Mouse (Mus musculus): ENCODE measurements around the gene Smagp. TPM values are rescaled to one million over a fixed set of nuclear protein-coding genes. Genes with fewer than 3 reads are reported as not detected.

Smagp gene
- total and polyA plus RNA-seq, 3 experiments, result 2.7 TPM; not detected in 1

GRCm38 (mm10) chr15:100574378-100574777, 62.4 kb downstream of the Smagp start:
- ATAC-seq (ENCODE audit: extremely low read depth, insufficient number of reproducible peaks, low FRiP score, poor library complexity, severe bottlenecking) (no peak), DNase-seq (ENCODE audit: low spot score) (no peak)
- TF ChIP-seq POLR2AphosphoS5 (IDR thresholded peaks at IDR 0.05; ENCODE audit: insufficient replicate concordance, low read depth, low read length) (no peak), TAL1 (conservative IDR thresholded peaks at IDR 0.05; ENCODE audit: low read depth, low read length) (no peak), GATA2 (IDR thresholded peaks at IDR 0.05; ENCODE audit: borderline replicate concordance, low read depth, low read length) (no peak), GATA1 (IDR thresholded peaks at IDR 0.05; ENCODE audit: borderline replicate concordance, low read length) (no peak), CTCF (IDR thresholded peaks at IDR 0.05; ENCODE audit: low read depth, low read length) (no peak)
- no peaks in the 10 kb centered on the region for H3K9me3 ChIP-seq (replicated peaks)
- peaks cover 3% of the 10 kb centered on the region for H3K27me3 ChIP-seq (ENCODE audit: insufficient read depth, low read length)
- H3K4me3 ChIP-seq (ENCODE audit: low read depth, low read length), result no peak overlapping the region
- no peaks in the 10 kb centered on the region for H3K36me3 ChIP-seq (replicated peaks)
- H3K4me1 ChIP-seq (ENCODE audit: insufficient read depth, low read depth, low read length), result no peaks in the 10 kb centered on the region

- Histone ChIP-seq H3K9me3 (replicated peaks) (no peaks in the 10 kb centered on the region), H3K4me3 (ENCODE audit: low read depth, low read length) (no peak overlapping the region), H3K27me3 (ENCODE audit: insufficient read depth, low read length) (peaks cover 3% of the 10 kb centered on the region), H3K4me1 (ENCODE audit: insufficient read depth, low read depth, low read length) (no peaks in the 10 kb centered on the region), H3K36me3 (replicated peaks) (no peaks in the 10 kb centered on the region)
- ATAC-seq (ENCODE audit: extremely low read depth, insufficient number of reproducible peaks, low FRiP score, poor library complexity, severe bottlenecking) (no peak), DNase-seq (ENCODE audit: low spot score) (no peak)
- no peak for TF ChIP-seq TAL1 (conservative IDR thresholded peaks at IDR 0.05; ENCODE audit: low read depth, low read length)
- no peak for TF ChIP-seq CTCF (IDR thresholded peaks at IDR 0.05; ENCODE audit: low read depth, low read length)
- no peak for TF ChIP-seq GATA2 (IDR thresholded peaks at IDR 0.05; ENCODE audit: borderline replicate concordance, low read depth, low read length)
- no peak for TF ChIP-seq GATA1 (IDR thresholded peaks at IDR 0.05; ENCODE audit: borderline replicate concordance, low read length)
- no peak for TF ChIP-seq POLR2AphosphoS5 (IDR thresholded peaks at IDR 0.05; ENCODE audit: insufficient replicate concordance, low read depth, low read length)
These were observed 62.8 kb downstream of the Smagp start for GRCm38 (mm10) chr15:100573946-100574345.

Other genes starting within 250 kb of the Smagp start
- gene Gm5475, start 214.8 kb downstream of the Smagp start, total RNA-seq (2014; fragmentation: Nextera tagmentation), result not detected in 2 replicates
- 0.05 and 0.17 TPM in 2 replicates for gene Gm5475, start 214.8 kb downstream of the Smagp start, total RNA-seq (2017)
- not detected in 2 replicates for gene Gm5475, start 214.8 kb downstream of the Smagp start, polyA plus RNA-seq (2012)
- 66.1 and 95.4 TPM in 2 replicates for gene Slc11a2, start 211.9 kb downstream of the Smagp start, total RNA-seq (2014; fragmentation: Nextera tagmentation)
- gene Slc11a2, start 211.9 kb downstream of the Smagp start, total RNA-seq (2017), result 34.6 and 35.7 TPM in 2 replicates
- 4.5 and 5.4 TPM in 2 replicates for gene Slc11a2, start 211.9 kb downstream of the Smagp start, polyA plus RNA-seq (2012)
- 55.0 and 55.7 TPM in 2 replicates for gene Letmd1, start 167.9 kb downstream of the Smagp start, total RNA-seq (2014; fragmentation: Nextera tagmentation)
- gene Letmd1, start 167.9 kb downstream of the Smagp start, total RNA-seq (2017), result 28.4 and 32.8 TPM in 2 replicates
- 54.5 and 60.8 TPM in 2 replicates for gene Letmd1, start 167.9 kb downstream of the Smagp start, polyA plus RNA-seq (2012)
- 2.2 and 3.1 TPM in 2 replicates for gene Csrnp2, start 141.5 kb downstream of the Smagp start, total RNA-seq (2014; fragmentation: Nextera tagmentation)
- 3.7 and 3.8 TPM in 2 replicates for gene Csrnp2, start 141.5 kb downstream of the Smagp start, total RNA-seq (2017)
- 1.3 and 1.4 TPM in 2 replicates for gene Csrnp2, start 141.5 kb downstream of the Smagp start, polyA plus RNA-seq (2012)
- gene Tfcp2, start 84.9 kb downstream of the Smagp start, total RNA-seq (2014; fragmentation: Nextera tagmentation), result 16.0 and 18.8 TPM in 2 replicates
- 8.7 and 10.9 TPM in 2 replicates for gene Tfcp2, start 84.9 kb downstream of the Smagp start, total RNA-seq (2017)
- gene Tfcp2, start 84.9 kb downstream of the Smagp start, polyA plus RNA-seq (2012), result 2.9 and 3.9 TPM in 2 replicates
- 0.19 and 0.53 TPM in 2 replicates for gene Pou6f1, start 37.0 kb downstream of the Smagp start, total RNA-seq (2014; fragmentation: Nextera tagmentation)
- 0.11 TPM in 1 of 2 replicates, not detected in the other for gene Pou6f1, start 37.0 kb downstream of the Smagp start, total RNA-seq (2017)
- gene Pou6f1, start 37.0 kb downstream of the Smagp start, polyA plus RNA-seq (2012), result 0.33 and 0.74 TPM in 2 replicates
- 234 and 277 TPM in 2 replicates for gene Dazap2, start 21.6 kb downstream of the Smagp start, total RNA-seq (2014; fragmentation: Nextera tagmentation)
- 177 TPM in 2 replicates for gene Dazap2, start 21.6 kb downstream of the Smagp start, total RNA-seq (2017)
- gene Dazap2, start 21.6 kb downstream of the Smagp start, polyA plus RNA-seq (2012), result 52.4 and 56.6 TPM in 2 replicates
- 5.3 and 6.8 TPM in 2 replicates for gene Bin2, start 32.6 kb upstream of the Smagp start, total RNA-seq (2014; fragmentation: Nextera tagmentation)
- 13.3 and 15.5 TPM in 2 replicates for gene Bin2, start 32.6 kb upstream of the Smagp start, total RNA-seq (2017)
- 13.7 and 14.3 TPM in 2 replicates for gene Bin2, start 32.6 kb upstream of the Smagp start, polyA plus RNA-seq (2012)
- gene Cela1, start 51.0 kb upstream of the Smagp start, total RNA-seq (2014; fragmentation: Nextera tagmentation), result not detected in 2 replicates
- gene Cela1, start 51.0 kb upstream of the Smagp start, total RNA-seq (2017), result 2.9 and 6.4 TPM in 2 replicates
- 0.32 and 0.54 TPM in 2 replicates for gene Cela1, start 51.0 kb upstream of the Smagp start, polyA plus RNA-seq (2012)
- not detected in 2 replicates for gene Galnt6, start 92.4 kb upstream of the Smagp start, total RNA-seq (2014; fragmentation: Nextera tagmentation)
- gene Galnt6, start 92.4 kb upstream of the Smagp start, total RNA-seq (2017), result 0.05 TPM in 1 of 2 replicates, not detected in the other
- 0.02 TPM in 1 of 2 replicates, not detected in the other for gene Galnt6, start 92.4 kb upstream of the Smagp start, polyA plus RNA-seq (2012)
- gene Slc4a8, start 124.8 kb upstream of the Smagp start, total RNA-seq (2014; fragmentation: Nextera tagmentation), result not detected in 2 replicates
- 0.12 and 0.27 TPM in 2 replicates for gene Slc4a8, start 124.8 kb upstream of the Smagp start, total RNA-seq (2017)
- not detected in 2 replicates for gene Slc4a8, start 124.8 kb upstream of the Smagp start, polyA plus RNA-seq (2012)
- not detected in 2 replicates for gene Scn8a, start 232.9 kb upstream of the Smagp start, total RNA-seq (2014; fragmentation: Nextera tagmentation)
- gene Scn8a, start 232.9 kb upstream of the Smagp start, total RNA-seq (2017), result under 0.01 and 0.27 TPM in 2 replicates
- not detected in 2 replicates for gene Scn8a, start 232.9 kb upstream of the Smagp start, polyA plus RNA-seq (2012)

All from G1E (cell line).